Mouse (Mus musculus) hindbrain, embryonic 10.5 days (tissue): ENCODE measurements around the gene Setd7. TPM values are rescaled to one million over a fixed set of nuclear protein-coding genes. Genes with fewer than 3 reads are reported as not detected.

Source experiments
- DNase-seq: peaks from one replicate; pipeline ENCODE4 v3.0.0-alpha.2; 2017; ENCODE audit warnings: low spot score
- H3K27ac ChIP-seq: fragments of 300-500 bp; sonication (generic); 2 replicates; pipeline ENCODE4 v1.5.1; 2016; ENCODE audit warnings: mild to moderate bottlenecking, moderate library complexity
- H3K27me3 ChIP-seq: fragments of 300-500 bp; sonication (generic); 2 replicates; pipeline ENCODE4 v1.6.1; 2016; ENCODE audit warnings: mild to moderate bottlenecking; ENCODE audit not compliant: poor library complexity, insufficient read depth, severe bottlenecking
- H3K36me3 ChIP-seq: fragments of 300-500 bp; sonication (generic); 2 replicates; pipeline ENCODE4 v1.6.1; 2016; ENCODE audit warnings: mild to moderate bottlenecking, moderate library complexity
- H3K4me1 ChIP-seq: fragments of 300-500 bp; sonication (generic); replicated peaks from 2 replicates; pipeline ENCODE4 v1.6.1; 2016; ENCODE audit warnings: mild to moderate bottlenecking
- H3K4me3 ChIP-seq: fragments of 300-500 bp; sonication (generic); 2 replicates; pipeline ENCODE4 v1.5.1; 2016; ENCODE audit warnings: mild to moderate bottlenecking, moderate library complexity
- H3K9me3 ChIP-seq: fragments of 300-500 bp; sonication (generic); 2 replicates; pipeline ENCODE4 v1.6.1; 2016; ENCODE audit warnings: mild to moderate bottlenecking, moderate library complexity
- WGBS: fragments of 180-500 bp; shearing (Covaris S2); methylation state at CpG from one replicate; pipeline ENCODE4 v1.1.7; 2016; 5-methylcytosine and 5-hydroxymethylcytosine counted together
- polyA plus RNA-seq: library from polyadenylated mRNA; unstranded; fragments of >200 nt; fragmentation: Nextera tagmentation; extraction: Ambion mirVana; gene quantifications from 2 replicates; pipeline ENCODE4 v1.2.1, GENCODE M21; 2016

Setd7 gene
- 3.0 and 3.2 TPM in 2 replicates for polyA plus RNA-seq

- H3K4me1 ChIP-seq: peaks cover 32% of the 10 kb centered on the region
- peak within 1 kb of the TSS; percentile 77 for H3K4me3 ChIP-seq
- under 1% methylated on average over 48 of the region's 48 CpGs for WGBS
- DNase-seq: peak; percentile 86
- peaks cover 10% of the 10 kb centered on the region for H3K27me3 ChIP-seq
- H3K27ac ChIP-seq: peak within 1 kb of the TSS; percentile 98
- no peaks in the 10 kb centered on the region for H3K9me3 ChIP-seq
- no peaks in the 10 kb centered on the region for H3K36me3 ChIP-seq
Observed at GRCm38 (mm10) chr3:51560511-51561108, at the start of gene Setd7. Gene Setd7, minus strand, starts transcription at chr3:51560879.

GRCm38 (mm10) chr3:51604489-51604888 lies 43.8 kb upstream of the Setd7 start:
- H3K4me3 ChIP-seq: no peak overlapping the region
- no peaks in the 10 kb centered on the region for H3K9me3 ChIP-seq
- H3K27ac ChIP-seq: no peak overlapping the region
- WGBS: 92% methylated on average over 3 of the region's 3 CpGs
- H3K36me3 ChIP-seq: no peaks in the 10 kb centered on the region
- no peaks in the 10 kb centered on the region for H3K4me1 ChIP-seq
- no peaks in the 10 kb centered on the region for H3K27me3 ChIP-seq
- DNase-seq: no peak

GRCm38 (mm10) chr3:51603705-51604291 lies 43.1 kb upstream of the Setd7 start:
- Histone ChIP-seq H3K4me1 (peaks cover 6% of the 10 kb centered on the region; the same call in 1 of the 2 replicates), H3K27ac (no peak overlapping the region), H3K27me3 (no peaks in the 10 kb centered on the region), H3K9me3 (no peaks in the 10 kb centered on the region), H3K4me3 (no peak overlapping the region), H3K36me3 (no peaks in the 10 kb centered on the region)
- WGBS: 95% methylated on average over 15 of the region's 15 CpGs
- DNase-seq: no peak

- Histone ChIP-seq H3K9me3 (no peaks in the 10 kb centered on the region), H3K4me3 (no peak overlapping the region), H3K4me1 (peaks cover 6% of the 10 kb centered on the region; the same call in 1 of the 2 replicates), H3K27ac (no peak overlapping the region), H3K27me3 (no peaks in the 10 kb centered on the region), H3K36me3 (no peaks in the 10 kb centered on the region)
- no peak for DNase-seq
- 91% methylated on average over 2 of the region's 2 CpGs for WGBS
Observed at GRCm38 (mm10) chr3:51601461-51601860, 40.8 kb upstream of the Setd7 start.

GRCm38 (mm10) chr3:51600728-51601127 lies 40.0 kb upstream of the Setd7 start:
- Histone ChIP-seq H3K27ac (no peak overlapping the region), H3K4me1 (peaks cover 6% of the 10 kb centered on the region; the same call in 1 of the 2 replicates), H3K9me3 (no peaks in the 10 kb centered on the region), H3K4me3 (no peak overlapping the region), H3K27me3 (no peaks in the 10 kb centered on the region), H3K36me3 (no peaks in the 10 kb centered on the region)
- DNase-seq: no peak
- 93% methylated on average over 4 of the region's 4 CpGs for WGBS

- no peaks in the 10 kb centered on the region for H3K27me3 ChIP-seq
- peaks cover 6% of the 10 kb centered on the region; the same call in 1 of the 2 replicates for H3K4me1 ChIP-seq
- H3K4me3 ChIP-seq: no peak overlapping the region
- H3K27ac ChIP-seq: no peak overlapping the region
- no peaks in the 10 kb centered on the region for H3K36me3 ChIP-seq
- WGBS: 65% methylated on average over 12 of the region's 12 CpGs
- no peaks in the 10 kb centered on the region for H3K9me3 ChIP-seq
- DNase-seq: no peak
Observed at GRCm38 (mm10) chr3:51599057-51599630, 38.5 kb upstream of the Setd7 start.

GRCm38 (mm10) chr3:51596538-51596937 lies 35.9 kb upstream of the Setd7 start:
- Histone ChIP-seq H3K4me3 (no peak overlapping the region), H3K4me1 (peaks cover 13% of the 10 kb centered on the region; the same call in 1 of the 2 replicates), H3K27ac (no peak overlapping the region), H3K27me3 (no peaks in the 10 kb centered on the region), H3K9me3 (no peaks in the 10 kb centered on the region), H3K36me3 (no peaks in the 10 kb centered on the region)
- DNase-seq: no peak
- WGBS: 81% methylated on average over 2 of the region's 2 CpGs

- H3K4me1 ChIP-seq: peaks cover 18% of the 10 kb centered on the region
- H3K4me3 ChIP-seq: no peak overlapping the region
- no peaks in the 10 kb centered on the region for H3K36me3 ChIP-seq
- no peaks in the 10 kb centered on the region for H3K9me3 ChIP-seq
- H3K27me3 ChIP-seq: no peaks in the 10 kb centered on the region
- WGBS: 95% methylated on average over 1 of the region's 1 CpGs
- DNase-seq: no peak
- no peak overlapping the region for H3K27ac ChIP-seq
Observed at GRCm38 (mm10) chr3:51593506-51593905, 32.8 kb upstream of the Setd7 start.

- no peaks in the 10 kb centered on the region for H3K27me3 ChIP-seq
- H3K4me1 ChIP-seq: peaks cover 18% of the 10 kb centered on the region
- no peaks in the 10 kb centered on the region for H3K36me3 ChIP-seq
- H3K9me3 ChIP-seq: no peaks in the 10 kb centered on the region
- no peak overlapping the region for H3K27ac ChIP-seq
- no peak for DNase-seq
- WGBS: 91% methylated on average over 6 of the region's 6 CpGs
- no peak overlapping the region for H3K4me3 ChIP-seq
Observed at GRCm38 (mm10) chr3:51591591-51591990, 30.9 kb upstream of the Setd7 start.

- Histone ChIP-seq H3K36me3 (no peaks in the 10 kb centered on the region), H3K27ac (no peak overlapping the region), H3K4me3 (peak overlapping the region; percentile 12; the same call in 1 of the 2 replicates), H3K4me1 (peaks cover 18% of the 10 kb centered on the region), H3K27me3 (0 out of 2 replicates have a peak, but pooled peaks cover under 1% of the 10 kb centered on the region), H3K9me3 (no peaks in the 10 kb centered on the region)
- no peak for DNase-seq
- 30% methylated on average over 15 of the region's 15 CpGs for WGBS
Observed at GRCm38 (mm10) chr3:51590207-51590892, 29.7 kb upstream of the Setd7 start.

GRCm38 (mm10) chr3:51587697-51588262 lies 27.1 kb upstream of the Setd7 start:
- Histone ChIP-seq H3K9me3 (no peaks in the 10 kb centered on the region), H3K36me3 (no peaks in the 10 kb centered on the region), H3K27ac (no peak overlapping the region), H3K4me1 (peaks cover 11% of the 10 kb centered on the region), H3K27me3 (peaks cover 12% of the 10 kb centered on the region; the same call in 1 of the 2 replicates), H3K4me3 (no peak overlapping the region)
- DNase-seq: no peak
- 46% methylated on average over 7 of the region's 7 CpGs for WGBS

GRCm38 (mm10) chr3:51583574-51584391 lies 23.1 kb upstream of the Setd7 start:
- H3K27ac ChIP-seq: peak overlapping the region; percentile 26; the same call in 1 of the 2 replicates
- WGBS: 33% methylated on average over 18 of the region's 18 CpGs

More at GRCm38 (mm10) chr3:51583574-51584391, 23.1 kb upstream of the Setd7 start:
- Histone ChIP-seq H3K4me3 (no peak overlapping the region), H3K4me1 (no peaks in the 10 kb centered on the region; the same call in 1 of the 2 replicates), H3K27me3 (peaks cover 12% of the 10 kb centered on the region; the same call in 1 of the 2 replicates), H3K9me3 (no peaks in the 10 kb centered on the region), H3K36me3 (no peaks in the 10 kb centered on the region)
- peak; percentile 79 for DNase-seq
